Mouse (Mus musculus): Measurements from ENCODE around the gene Zzef1. TPM values are rescaled to one million over a fixed set of nuclear protein-coding genes. Genes with fewer than 3 reads are reported as not detected.
A peak's percentile ranks its signal among the peaks of the same experiment; 100 is the strongest.

The Zzef1 gene
- polyA plus RNA-seq, 1 experiment from 2014 or later: 6.0 TPM

DNA sequence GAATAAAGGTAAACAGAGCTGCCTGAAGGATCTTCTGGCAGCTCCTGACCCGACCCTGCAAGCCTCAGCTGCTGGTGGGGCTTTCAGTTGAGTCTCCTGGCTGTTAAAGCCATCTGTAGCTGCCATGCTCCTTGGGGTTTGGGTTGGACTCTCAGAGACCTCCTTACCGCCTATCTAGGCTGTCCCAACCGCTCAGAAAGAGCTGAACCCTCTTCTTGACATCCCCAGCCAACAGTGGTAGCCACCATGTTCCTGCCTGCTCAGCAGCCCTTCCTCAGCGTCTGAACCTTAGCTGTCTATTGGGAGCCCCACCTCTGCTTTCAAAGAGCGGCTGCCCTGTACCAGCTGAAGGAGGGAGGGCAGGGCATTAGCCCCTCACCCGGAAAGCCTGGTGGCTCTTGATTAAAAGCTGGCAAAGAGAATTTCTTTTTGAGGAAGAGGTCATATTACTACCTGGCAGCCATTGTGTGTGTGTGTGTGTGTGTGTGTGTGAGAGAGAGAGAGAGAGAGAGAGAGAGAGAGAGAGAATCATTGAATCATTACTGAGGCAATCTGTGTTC lies 150.6 kb downstream of the Zzef1 start:
- no peak overlapping the region for H3K4me3 ChIP-seq
- H3K4me2 ChIP-seq: peak overlapping the region; percentile 8; the same call in 1 of the 2 replicates
- 0 out of 2 replicates have a peak, but pooled peaks have one; percentile 28 for ATAC-seq (replicated peaks; ENCODE audit: insufficient number of reproducible peaks, insufficient read depth, low FRiP score, low read depth)
- WGBS: 35% methylated on average over 6 of the region's 6 CpGs
- peaks cover 33% of the 10 kb centered on the region for H3K4me1 ChIP-seq (replicated peaks)
- no peaks in the 10 kb centered on the region for H3K9me3 ChIP-seq (replicated peaks)
- H3K36me3 ChIP-seq: no peaks in the 10 kb centered on the region
- H3K27ac ChIP-seq: peak overlapping the region; percentile 72
- 0 out of 2 replicates have a peak, but pooled peaks cover 6% of the 10 kb centered on the region for H3K27me3 ChIP-seq
- peak overlapping the region; percentile 12; the same call in 1 of the 2 replicates for H3K9ac ChIP-seq

DNA sequence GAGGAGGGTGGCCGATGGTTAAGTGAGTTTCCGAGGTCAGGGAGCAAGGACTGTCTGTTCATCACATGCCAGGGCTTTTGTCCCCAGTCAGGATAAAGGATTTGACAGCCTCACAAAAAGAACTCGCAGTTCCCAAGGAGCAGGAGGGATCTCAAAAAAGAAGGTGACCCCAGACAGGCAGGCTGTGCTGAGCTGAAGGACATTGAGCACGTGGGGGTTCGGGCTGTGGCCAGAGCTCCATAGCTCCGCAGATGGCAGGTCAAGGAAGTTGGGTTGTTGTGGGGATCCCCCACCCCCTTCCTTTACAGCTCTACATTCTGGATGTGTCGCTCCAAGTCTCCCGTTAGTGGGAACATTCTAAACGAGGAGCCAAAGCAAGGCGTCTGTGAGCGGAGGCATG lies 151.8 kb downstream of the Zzef1 start:
- Histone ChIP-seq H3K4me1 (replicated peaks) (peaks cover 45% of the 10 kb centered on the region), H3K36me3 (no peaks in the 10 kb centered on the region), H3K4me3 (no peak overlapping the region), H3K27ac (no peak overlapping the region), H3K4me2 (no peak overlapping the region), H3K27me3 (0 out of 2 replicates have a peak, but pooled peaks cover 6% of the 10 kb centered on the region), H3K9me3 (replicated peaks) (no peaks in the 10 kb centered on the region), H3K9ac (no peak overlapping the region)
- WGBS: 79% methylated on average over 11 of the region's 11 CpGs
- no peak for ATAC-seq (replicated peaks; ENCODE audit: insufficient number of reproducible peaks, insufficient read depth, low FRiP score, low read depth)

DNA sequence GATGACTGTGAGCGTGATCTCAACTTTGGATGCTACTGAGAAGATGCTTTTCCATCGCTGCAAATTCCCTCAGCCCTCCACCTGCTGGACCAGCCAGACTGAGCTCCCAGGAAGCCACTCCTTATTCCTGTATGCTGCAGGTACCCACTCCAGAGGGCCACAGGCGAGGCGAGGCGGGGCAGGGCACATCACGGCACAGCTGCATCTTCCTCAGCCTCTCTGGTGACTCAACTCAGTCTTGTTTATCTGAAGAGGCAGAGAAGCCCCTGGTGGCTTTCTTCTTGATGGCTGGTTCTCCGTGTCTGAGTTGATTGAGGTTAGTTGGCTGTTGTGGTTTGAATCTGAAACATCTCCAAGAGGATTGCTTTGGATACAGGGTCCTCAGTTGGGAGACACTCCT lies 152.2 kb downstream of the Zzef1 start:
- Histone ChIP-seq H3K27ac (no peak overlapping the region), H3K4me2 (no peak overlapping the region), H3K36me3 (no peaks in the 10 kb centered on the region), H3K4me1 (replicated peaks) (peaks cover 50% of the 10 kb centered on the region), H3K9ac (no peak overlapping the region), H3K9me3 (replicated peaks) (no peaks in the 10 kb centered on the region), H3K27me3 (0 out of 2 replicates have a peak, but pooled peaks cover 3% of the 10 kb centered on the region), H3K4me3 (no peak overlapping the region)
- ATAC-seq (replicated peaks; ENCODE audit: insufficient number of reproducible peaks, insufficient read depth, low FRiP score, low read depth): no peak
- WGBS: 64% methylated on average over 7 of the region's 7 CpGs

DNA sequence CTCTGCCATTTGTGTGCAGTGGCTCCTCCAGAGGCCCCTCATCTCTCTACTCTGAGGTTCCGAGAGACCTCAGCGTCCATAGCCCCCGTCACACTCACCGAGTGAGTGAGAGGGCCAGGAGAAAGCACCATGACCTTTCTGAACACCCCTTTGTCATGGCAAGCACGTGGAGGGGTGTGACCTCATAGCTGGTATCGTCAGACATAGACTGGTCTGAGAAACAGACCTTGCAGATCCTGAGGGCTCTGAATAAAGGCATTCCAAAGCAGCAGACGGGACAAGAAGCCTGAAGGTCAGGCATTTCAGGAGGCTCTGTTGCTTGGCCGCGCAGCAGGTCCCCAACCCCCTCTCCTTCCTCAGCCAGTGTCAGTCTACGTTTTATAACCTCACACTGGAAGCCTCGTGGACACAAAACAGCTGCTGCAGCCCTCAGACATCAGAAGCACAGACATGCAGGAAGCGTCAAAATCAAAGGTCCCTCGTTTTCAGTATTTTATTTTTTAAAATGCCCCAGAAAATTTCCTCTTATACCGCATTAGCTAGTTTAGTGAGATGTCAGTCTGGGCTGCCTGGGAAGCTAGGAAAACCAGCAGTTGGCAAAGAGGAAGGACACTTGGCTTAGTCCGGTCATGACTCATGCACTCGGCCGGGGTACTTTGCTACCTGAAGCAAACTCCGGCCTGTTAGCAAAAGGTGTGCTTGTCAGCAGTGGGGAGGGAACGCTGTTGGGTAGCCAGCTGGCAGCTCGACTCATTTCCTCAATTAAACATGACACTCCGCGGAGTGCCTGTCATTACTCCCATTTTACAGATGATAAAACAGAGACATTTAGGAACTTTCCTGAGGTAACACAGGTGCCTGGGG lies 155.3 kb downstream of the Zzef1 start:
- Histone ChIP-seq H3K27ac (peak overlapping the region; percentile 17; the same call in 1 of the 2 replicates), H3K27me3 (no peaks in the 10 kb centered on the region), H3K36me3 (no peaks in the 10 kb centered on the region), H3K9me3 (replicated peaks) (no peaks in the 10 kb centered on the region), H3K4me3 (no peak overlapping the region), H3K4me2 (no peak overlapping the region), H3K4me1 (replicated peaks) (peaks cover 50% of the 10 kb centered on the region), H3K9ac (no peak overlapping the region)
- WGBS: 51% methylated on average over 22 of the region's 22 CpGs
- no peak for ATAC-seq (replicated peaks; ENCODE audit: insufficient number of reproducible peaks, insufficient read depth, low FRiP score, low read depth)

DNA sequence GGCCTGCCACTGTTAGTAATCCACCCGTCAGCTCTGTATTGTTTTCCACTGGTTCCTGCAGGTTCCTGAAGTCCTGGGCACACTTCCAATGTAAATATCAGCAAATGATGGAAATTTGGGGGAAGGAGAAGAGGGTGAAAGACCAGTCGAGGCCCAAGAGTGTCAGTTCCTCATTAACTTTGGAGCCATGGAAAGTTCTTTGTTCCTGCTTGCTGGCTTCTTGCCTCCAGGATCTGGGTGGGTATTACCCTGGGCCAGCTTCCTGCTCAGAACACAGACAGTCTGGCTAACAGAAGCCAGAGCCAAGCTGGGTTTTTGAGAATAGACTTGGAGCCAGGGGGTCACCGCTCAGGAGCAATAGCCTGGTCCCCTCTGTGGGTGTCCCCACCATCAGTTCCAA lies 156.2 kb downstream of the Zzef1 start:
- Histone ChIP-seq H3K4me3 (no peak overlapping the region), H3K4me1 (replicated peaks) (peaks cover 43% of the 10 kb centered on the region), H3K9ac (no peak overlapping the region), H3K9me3 (replicated peaks) (no peaks in the 10 kb centered on the region), H3K27ac (peak overlapping the region; percentile 50), H3K27me3 (no peaks in the 10 kb centered on the region), H3K4me2 (no peak overlapping the region), H3K36me3 (no peaks in the 10 kb centered on the region)
- ATAC-seq (replicated peaks; ENCODE audit: insufficient number of reproducible peaks, insufficient read depth, low FRiP score, low read depth): peak; percentile 24; the same call in 1 of the 2 replicates
- WGBS: 46% methylated on average over 3 of the region's 3 CpGs

DNA sequence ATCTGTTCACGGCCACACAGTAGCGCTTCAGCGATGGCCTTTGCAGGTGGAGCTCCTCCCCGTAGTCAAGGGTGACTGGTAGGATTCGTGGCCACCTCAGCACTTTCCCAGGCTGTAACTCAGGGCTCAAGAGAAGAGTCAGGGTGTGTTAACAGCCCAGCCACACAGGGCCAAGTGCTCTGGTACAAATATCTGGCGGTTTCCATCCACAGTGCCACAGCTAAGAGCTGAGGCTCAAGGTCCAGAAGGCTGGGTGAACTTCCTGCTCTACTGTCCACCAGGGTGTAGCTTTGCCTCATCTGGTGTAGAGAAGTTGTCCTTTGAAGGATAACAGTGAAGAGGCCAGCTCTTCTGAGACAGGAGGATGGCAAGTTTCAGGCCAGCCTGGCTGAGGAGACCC lies 156.7 kb downstream of the Zzef1 start:
- WGBS: 85% methylated on average over 6 of the region's 6 CpGs
- Histone ChIP-seq H3K27me3 (no peaks in the 10 kb centered on the region), H3K27ac (peak overlapping the region; percentile 50), H3K36me3 (no peaks in the 10 kb centered on the region), H3K4me1 (replicated peaks) (peaks cover 43% of the 10 kb centered on the region), H3K4me3 (no peak overlapping the region), H3K9ac (no peak overlapping the region), H3K4me2 (no peak overlapping the region), H3K9me3 (replicated peaks) (no peaks in the 10 kb centered on the region)
- ATAC-seq (replicated peaks; ENCODE audit: insufficient number of reproducible peaks, insufficient read depth, low FRiP score, low read depth): no peak

DNA sequence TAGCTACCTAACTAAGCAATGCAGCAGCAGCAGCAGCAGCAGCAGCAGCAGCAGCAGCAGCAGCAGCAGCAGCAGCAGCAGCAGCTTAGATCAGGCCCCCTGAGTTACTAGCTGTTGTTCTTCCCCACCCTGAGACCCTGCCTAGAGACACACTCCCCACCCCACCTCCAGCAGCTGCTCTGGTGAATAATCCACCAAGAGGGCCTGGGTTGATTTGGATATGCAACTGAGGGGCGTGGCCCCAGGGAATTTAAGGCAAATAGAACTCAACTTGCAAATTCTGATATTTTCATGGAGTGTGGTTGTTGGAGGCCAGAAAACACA lies 157.1 kb downstream of the Zzef1 start:
- 84% methylated on average over 1 of the region's 1 CpGs for WGBS
- no peaks in the 10 kb centered on the region for H3K36me3 ChIP-seq
- peak overlapping the region; percentile 50 for H3K27ac ChIP-seq
- H3K27me3 ChIP-seq: no peaks in the 10 kb centered on the region
- peaks cover 43% of the 10 kb centered on the region for H3K4me1 ChIP-seq (replicated peaks)
- H3K4me3 ChIP-seq: no peak overlapping the region
- no peak overlapping the region for H3K9ac ChIP-seq
- no peaks in the 10 kb centered on the region for H3K9me3 ChIP-seq (replicated peaks)
- no peak overlapping the region for H3K4me2 ChIP-seq
- no peak for ATAC-seq (replicated peaks; ENCODE audit: insufficient number of reproducible peaks, insufficient read depth, low FRiP score, low read depth)

DNA sequence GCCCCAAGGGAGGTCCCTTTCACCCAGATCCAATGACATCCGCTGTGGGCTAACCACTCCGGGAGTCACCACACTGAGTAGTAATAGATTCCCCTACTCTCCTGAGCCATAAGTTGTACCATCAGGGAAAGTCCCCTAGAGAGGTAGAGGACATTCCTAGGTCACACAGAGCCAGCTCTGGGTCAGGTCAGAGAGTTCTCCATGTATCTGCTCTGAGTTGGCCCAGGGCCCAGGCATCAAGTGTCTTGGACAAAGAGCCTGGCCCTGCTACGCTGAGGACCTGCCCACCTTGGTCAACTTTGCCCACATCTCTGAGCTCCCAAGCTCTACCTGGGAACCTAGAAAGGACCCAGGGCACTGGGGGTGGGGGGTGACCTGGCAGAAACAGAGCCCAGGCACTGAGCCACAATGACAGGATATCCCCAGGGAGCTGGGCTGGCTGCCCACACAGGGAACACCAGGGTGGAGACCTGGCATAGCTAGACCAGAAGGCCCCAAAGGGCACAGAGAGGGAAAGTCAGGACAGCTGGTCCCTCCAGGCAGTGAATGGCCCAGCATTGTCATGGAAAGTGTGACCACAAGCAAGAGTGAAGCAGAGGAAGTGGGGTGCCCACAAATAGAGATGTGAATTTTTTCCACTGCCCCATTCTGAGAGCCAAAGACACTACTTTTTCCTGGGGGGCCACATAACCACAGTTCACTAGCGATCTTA lies 157.6 kb downstream of the Zzef1 start:
- H3K27ac ChIP-seq: peak overlapping the region; percentile 50
- WGBS: 65% methylated on average over 4 of the region's 4 CpGs

DNA sequence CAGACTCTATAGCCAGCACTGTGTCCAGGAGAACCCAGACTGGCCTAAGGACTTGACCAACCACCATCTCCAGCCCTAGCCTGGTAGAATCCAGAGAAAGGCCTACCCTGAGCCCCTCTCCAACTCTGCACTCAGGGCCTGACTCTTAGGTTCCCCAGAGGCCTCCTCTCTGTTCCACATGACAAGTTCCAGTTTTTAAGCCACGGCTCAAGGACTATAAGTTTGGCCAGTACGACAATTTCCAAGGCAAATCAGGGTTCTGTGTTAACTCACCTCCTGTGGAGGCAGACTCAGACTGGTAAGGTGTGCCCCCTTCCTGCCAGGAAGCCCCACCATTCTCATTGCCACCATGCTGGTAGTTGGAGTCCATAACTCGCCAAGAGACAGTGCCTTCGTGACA lies 158.2 kb downstream of the Zzef1 start:
- Histone ChIP-seq H3K27ac (peak overlapping the region; percentile 50; the same call in 1 of the 2 replicates), H3K9me3 (replicated peaks) (no peaks in the 10 kb centered on the region), H3K9ac (no peak overlapping the region), H3K4me3 (no peak overlapping the region), H3K4me2 (no peak overlapping the region), H3K36me3 (no peaks in the 10 kb centered on the region), H3K27me3 (peaks cover 3% of the 10 kb centered on the region), H3K4me1 (replicated peaks) (peaks cover 43% of the 10 kb centered on the region)
- ATAC-seq (replicated peaks; ENCODE audit: insufficient number of reproducible peaks, insufficient read depth, low FRiP score, low read depth): no peak
- WGBS: 90% methylated on average over 4 of the region's 4 CpGs

More for the DNA sequence above, 157.6 kb downstream of the Zzef1 start:
- Histone ChIP-seq H3K4me2 (no peak overlapping the region), H3K27me3 (no peaks in the 10 kb centered on the region), H3K9me3 (replicated peaks) (no peaks in the 10 kb centered on the region), H3K36me3 (no peaks in the 10 kb centered on the region), H3K4me1 (replicated peaks) (peaks cover 43% of the 10 kb centered on the region), H3K4me3 (no peak overlapping the region), H3K9ac (no peak overlapping the region)
- peak; percentile 63; the same call in 1 of the 2 replicates for ATAC-seq (replicated peaks; ENCODE audit: insufficient number of reproducible peaks, insufficient read depth, low FRiP score, low read depth)

DNA sequence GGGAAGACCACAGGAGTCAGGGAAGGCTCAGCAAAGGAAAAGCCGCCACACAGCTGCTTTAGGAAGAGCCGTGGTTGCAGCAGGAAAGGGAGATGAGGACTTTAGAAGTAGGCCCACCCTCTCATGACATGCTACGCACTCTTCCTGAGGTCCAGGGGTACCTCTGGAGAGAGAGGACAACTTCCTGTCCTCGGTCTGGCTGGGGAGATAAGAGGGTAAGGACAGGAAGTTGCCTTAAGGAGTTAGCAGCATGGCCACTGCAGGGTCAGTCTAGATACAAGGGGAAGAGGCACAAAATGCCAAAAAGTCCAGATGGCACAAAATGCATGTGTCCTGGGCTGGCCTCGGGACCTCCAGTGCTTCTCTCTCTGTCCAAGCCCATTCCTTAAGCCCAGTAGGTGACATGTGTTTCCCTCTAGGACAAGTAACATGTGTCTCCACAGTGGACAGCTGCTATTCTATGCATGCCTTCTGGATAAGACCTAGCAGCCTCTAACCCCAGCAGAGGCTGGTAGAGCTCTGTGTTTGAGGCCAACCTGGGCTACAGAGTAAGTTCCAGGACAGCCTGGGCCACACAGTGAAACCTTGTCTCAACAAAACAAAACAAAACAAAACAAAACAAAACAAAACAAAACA lies 159.4 kb downstream of the Zzef1 start:
- Histone ChIP-seq H3K27ac (0 out of 2 replicates have a peak overlapping the region, but pooled peaks have one; percentile 10), H3K9ac (no peak overlapping the region), H3K27me3 (peaks cover 16% of the 10 kb centered on the region), H3K36me3 (no peaks in the 10 kb centered on the region), H3K4me1 (replicated peaks) (peaks cover 45% of the 10 kb centered on the region), H3K4me3 (no peak overlapping the region), H3K9me3 (replicated peaks) (no peaks in the 10 kb centered on the region), H3K4me2 (no peak overlapping the region)
- 44% methylated on average over 5 of the region's 5 CpGs for WGBS
- ATAC-seq (replicated peaks; ENCODE audit: insufficient number of reproducible peaks, insufficient read depth, low FRiP score, low read depth): peak; percentile 33

DNA sequence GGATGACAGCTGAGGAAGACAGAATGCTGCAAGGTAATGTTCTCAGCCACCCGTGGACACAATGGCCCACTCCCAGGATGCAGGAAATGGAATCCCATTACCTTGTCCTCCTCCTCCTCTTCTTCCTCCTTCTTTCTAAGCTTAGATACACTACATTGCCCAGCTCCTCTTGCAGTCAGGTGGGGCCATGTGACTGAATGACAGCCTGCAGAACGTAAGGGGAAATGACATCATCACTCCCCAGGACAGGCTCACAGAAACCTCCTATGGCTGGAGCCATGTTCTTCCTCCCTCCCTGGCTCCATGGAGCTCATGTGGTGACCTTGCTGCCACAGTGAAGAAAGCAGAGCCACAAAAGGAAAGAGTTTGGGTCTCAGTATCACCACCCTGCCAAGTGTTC lies 161.3 kb downstream of the Zzef1 start:
- no peak overlapping the region for H3K27ac ChIP-seq
- no peaks in the 10 kb centered on the region for H3K36me3 ChIP-seq
- WGBS: 35% methylated on average over 2 of the region's 2 CpGs
- H3K4me1 ChIP-seq (replicated peaks): peaks cover 45% of the 10 kb centered on the region
- H3K4me3 ChIP-seq: no peak overlapping the region
- peaks cover 31% of the 10 kb centered on the region for H3K27me3 ChIP-seq
- H3K4me2 ChIP-seq: no peak overlapping the region
- ATAC-seq (replicated peaks; ENCODE audit: insufficient number of reproducible peaks, insufficient read depth, low FRiP score, low read depth): no peak
- H3K9me3 ChIP-seq (replicated peaks): no peaks in the 10 kb centered on the region
- H3K9ac ChIP-seq: no peak overlapping the region
